Mouse (Mus musculus): ENCODE data around the gene Gdpd5.
"Not testable (repeated sequence)": the region's sequence is repeated elsewhere in the genome, so short reads cannot be mapped to it uniquely, and the experiment has no call there.

Gdpd5 gene

GRCm38 (mm10) chr7:99366716-99367115 lies 14.5 kb upstream of the Gdpd5 start:
- no peak for DNase-seq (ENCODE audit: low read depth, low spot score)

DNA sequence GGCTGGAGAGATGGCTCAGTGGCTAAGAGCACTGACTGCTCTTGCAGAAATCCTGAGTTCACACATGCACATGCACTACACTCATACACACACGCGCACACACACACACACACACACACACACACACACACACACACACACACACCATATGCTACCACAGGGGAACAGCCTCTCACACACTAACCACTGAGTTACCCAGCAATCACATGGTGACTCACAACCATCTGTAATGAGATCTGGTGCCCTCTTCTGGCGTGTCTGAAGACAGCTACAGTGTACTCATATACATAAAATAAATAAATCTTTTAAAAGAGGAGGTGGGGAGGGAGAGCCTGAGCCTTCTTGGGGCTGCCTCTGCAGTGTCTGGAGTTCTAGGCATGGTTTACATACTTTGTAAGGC lies 6.9 kb upstream of the Gdpd5 start:
- DNase-seq (ENCODE audit: low read depth, low spot score) = not testable (repeated sequence)

GRCm38 (mm10) chr7:99375455-99375854 lies 5.8 kb upstream of the Gdpd5 start:
- DNase-seq (ENCODE audit: low read depth, low spot score) = no peak

- no peak for DNase-seq (ENCODE audit: low read depth, low spot score)
These were observed 2.3 kb upstream of the Gdpd5 start for GRCm38 (mm10) chr7:99378870-99379269.

- DNase-seq (ENCODE audit: low read depth, low spot score) = no peak
These were observed 562 bp upstream of the Gdpd5 start for GRCm38 (mm10) chr7:99380491-99381213.

DNA sequence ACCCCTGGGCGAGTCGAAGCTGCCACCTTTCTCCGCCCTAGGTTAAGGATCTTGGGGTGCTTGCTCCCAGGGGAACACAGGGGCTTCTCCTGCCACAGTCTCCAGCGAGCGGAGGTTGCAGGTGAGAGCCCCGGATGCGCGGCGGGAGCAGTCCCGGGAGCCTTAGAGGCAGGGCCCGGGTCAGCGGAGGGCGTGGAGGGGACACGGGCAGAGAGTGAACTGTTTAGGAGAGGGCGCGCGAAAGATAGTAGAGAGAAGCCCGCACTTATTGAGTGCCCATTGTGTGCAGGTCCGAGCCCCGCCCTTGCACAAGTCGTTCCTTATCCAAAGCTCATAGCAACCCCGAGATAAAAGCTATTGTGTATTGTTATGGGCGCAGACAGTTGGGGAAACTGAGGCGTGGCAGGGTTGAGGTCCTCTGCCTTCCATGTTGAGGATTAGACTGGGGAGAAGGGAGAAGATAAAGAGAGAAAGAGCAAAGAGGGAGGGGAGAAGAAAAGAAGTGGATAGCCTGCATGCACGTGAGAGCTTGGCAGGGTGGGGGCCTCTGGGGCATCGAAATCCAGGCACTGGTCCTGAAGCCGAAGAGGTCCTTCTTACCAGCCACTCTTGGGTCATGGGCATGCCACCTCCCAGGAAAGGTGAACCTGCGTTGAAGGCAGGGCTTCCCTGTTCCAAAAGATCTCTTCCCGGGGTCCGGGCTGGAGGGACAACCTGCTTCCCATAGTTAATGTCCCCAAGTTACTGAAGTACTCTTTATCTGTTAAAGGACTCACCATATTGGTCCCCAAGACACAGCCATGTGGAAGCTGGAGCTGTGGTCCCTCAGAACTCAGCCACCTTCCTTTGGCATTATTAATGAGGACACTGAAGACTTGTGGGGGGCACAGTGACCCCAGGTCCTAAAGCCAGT lies 1.1 kb downstream of the Gdpd5 start:
- no peak for DNase-seq (ENCODE audit: low read depth, low spot score)

- no peak for DNase-seq (ENCODE audit: low read depth, low spot score)
These were observed 2.0 kb downstream of the Gdpd5 start for GRCm38 (mm10) chr7:99383246-99383645.

- DNase-seq (ENCODE audit: low read depth, low spot score) = no peak
These were observed 2.9 kb downstream of the Gdpd5 start for GRCm38 (mm10) chr7:99384101-99384611.

DNA sequence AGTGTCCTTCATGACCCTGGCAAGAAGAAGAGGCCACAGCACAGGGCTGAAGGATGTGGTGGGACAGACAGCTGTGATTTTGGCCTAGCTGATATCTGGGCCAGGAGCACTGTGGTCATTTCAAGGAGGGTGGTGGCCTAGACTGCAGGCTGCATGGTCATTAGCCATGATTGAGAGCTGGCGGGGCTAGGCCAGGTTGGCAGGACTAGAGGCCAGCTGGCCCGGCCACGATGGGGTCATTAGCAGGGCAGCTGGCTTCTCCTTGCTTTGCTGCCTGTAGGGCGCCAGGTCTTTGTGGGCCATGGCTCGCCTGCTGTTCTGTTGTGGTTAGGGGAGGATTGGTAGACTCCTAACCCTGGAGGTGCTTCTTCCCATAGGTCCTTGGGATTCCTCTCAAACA lies 4.8 kb downstream of the Gdpd5 start:
- no peak for DNase-seq (ENCODE audit: low read depth, low spot score)

- DNase-seq (ENCODE audit: low read depth, low spot score) = no peak
These were observed 5.6 kb downstream of the Gdpd5 start for GRCm38 (mm10) chr7:99386811-99387210.

DNA sequence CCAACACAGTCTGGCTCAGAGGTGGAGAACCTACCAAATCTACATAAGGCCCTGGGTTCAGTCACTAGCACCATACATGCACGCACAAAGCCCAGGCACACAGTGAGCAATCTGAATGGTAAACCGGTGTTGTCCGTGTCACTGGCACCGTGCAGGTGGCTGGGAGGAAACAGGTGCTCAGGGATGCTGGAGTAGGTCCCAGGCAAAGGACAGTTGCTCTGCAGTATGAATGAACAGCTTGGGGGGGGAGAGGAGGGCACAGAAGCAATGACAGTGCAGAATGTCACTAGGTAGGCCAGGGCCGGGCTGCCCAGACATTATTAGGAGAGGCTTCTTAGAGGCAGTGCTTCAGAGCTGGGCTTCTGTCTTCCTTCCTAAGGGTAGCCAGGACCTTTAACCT lies 6.1 kb downstream of the Gdpd5 start:
- no peak for DNase-seq (ENCODE audit: low read depth, low spot score)

GRCm38 (mm10) chr7:99390559-99390958 lies 9.3 kb downstream of the Gdpd5 start:
- no peak for DNase-seq (ENCODE audit: low read depth, low spot score)

- no peak for DNase-seq (ENCODE audit: low read depth, low spot score)
These were observed 11.5 kb downstream of the Gdpd5 start for GRCm38 (mm10) chr7:99392696-99393095.

DNA sequence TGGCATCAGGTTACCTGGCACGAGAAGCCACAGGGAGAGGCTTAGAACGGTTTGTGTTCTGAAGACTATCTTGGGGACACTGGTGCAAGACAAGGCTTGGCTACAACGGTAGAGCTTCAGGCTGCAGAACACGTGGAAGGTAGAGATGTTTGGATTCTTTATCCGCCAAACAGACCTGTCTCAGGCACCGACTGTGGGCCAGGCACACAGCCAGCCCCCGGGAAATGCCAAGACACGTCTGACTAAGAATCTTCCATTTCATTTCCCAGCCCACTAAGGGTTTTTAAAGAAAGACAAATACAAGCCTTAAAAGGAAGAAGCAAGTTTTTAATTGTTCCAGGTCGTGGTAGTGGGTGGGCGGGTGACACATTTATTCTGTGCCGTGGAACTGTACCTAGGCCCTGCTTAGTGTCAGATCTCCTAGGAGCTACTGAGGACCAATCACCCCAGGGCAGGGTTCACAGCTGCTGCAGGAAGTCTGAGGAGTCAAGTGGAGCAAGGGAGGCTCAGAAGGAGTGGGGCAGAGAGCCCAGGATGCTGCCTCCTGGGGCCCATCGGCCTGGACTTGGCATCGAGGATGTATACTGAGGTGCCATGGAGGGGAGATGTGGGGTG lies 12.6 kb downstream of the Gdpd5 start:
- DNase-seq (ENCODE audit: low read depth, low spot score) = no peak

GRCm38 (mm10) chr7:99395385-99395784 lies 14.2 kb downstream of the Gdpd5 start:
- no peak for DNase-seq (ENCODE audit: low read depth, low spot score)

- no peak for DNase-seq (ENCODE audit: low read depth, low spot score)
These were observed 14.8 kb downstream of the Gdpd5 start for GRCm38 (mm10) chr7:99395908-99396616.

DNA sequence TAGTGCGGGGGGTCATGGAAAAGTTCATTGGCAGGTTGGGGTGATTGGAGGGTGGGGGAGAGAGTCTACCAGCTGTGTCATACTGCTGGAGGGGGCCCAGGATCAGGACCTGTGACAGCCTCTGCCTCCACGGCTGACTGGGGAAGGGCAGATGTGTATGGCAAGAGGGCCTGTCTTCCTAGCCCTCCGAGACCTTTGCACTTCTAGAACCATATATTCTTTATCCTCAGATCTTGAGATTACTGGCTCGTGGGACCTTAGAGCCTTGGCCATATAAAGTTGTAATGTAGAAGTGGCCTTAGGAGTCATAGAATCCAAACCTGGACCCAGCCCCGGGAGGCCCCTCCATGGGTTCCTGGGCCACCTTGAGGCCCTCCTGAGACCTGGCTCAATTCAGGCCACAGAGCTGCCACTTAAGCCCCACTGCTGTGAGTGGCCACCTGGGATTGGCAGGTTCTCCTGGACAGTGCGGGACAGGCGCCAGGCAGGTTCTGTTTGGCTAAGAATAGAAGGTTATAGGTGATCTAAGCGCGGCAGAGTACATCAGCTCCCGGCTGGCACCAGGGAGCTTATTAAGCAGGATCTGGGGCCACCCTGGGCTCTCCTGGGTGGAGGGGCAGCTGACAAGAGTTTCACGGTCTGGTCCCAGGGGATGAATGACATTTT lies 15.9 kb downstream of the Gdpd5 start:
- DNase-seq (ENCODE audit: low read depth, low spot score) = no peak

DNA sequence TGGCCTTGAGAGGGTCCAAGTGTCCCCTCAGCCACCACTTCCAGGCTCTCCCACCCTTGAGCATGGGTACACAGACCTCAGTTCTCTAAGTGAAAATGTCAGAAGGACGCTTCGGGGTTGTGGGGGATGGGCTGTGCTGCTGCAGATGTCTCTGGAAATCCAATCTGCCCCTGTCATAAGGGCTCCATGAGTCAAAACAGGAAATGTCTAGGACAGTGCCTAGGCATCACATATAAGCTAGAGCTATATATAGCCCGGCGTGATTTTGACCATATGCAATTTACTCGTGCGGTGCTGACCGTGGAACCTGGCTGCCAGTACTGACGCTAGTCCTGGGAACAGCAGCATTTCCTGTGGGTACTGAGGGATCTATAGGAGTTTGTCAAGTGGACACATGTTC lies 20.2 kb downstream of the Gdpd5 start:
- DNase-seq (ENCODE audit: low read depth, low spot score) = no peak

GRCm38 (mm10) chr7:99402477-99402876 lies 21.3 kb downstream of the Gdpd5 start:
- no peak for DNase-seq (ENCODE audit: low read depth, low spot score)

DNA sequence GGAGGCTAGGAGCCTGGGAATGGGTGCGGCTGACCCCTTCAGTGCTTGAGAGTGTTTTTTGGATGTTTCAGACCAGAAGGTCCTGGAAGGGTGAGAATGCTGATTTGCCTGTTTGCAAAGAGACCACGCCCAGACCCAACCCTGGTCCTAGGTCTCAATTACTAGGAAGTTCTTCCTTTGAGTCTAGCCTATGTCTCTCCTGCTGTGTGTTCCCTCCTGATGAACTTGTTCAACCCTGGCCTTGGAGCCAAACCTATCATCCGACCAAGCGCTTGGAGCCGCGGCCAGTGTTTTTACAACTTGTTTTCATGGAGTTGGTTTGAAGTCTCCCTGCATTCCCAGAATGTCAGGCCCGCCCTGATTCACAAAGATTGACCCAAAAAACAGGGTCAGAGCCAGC lies 22.0 kb downstream of the Gdpd5 start:
- DNase-seq (ENCODE audit: low read depth, low spot score) = no peak

All from retina, adult 2 months (tissue).